Mouse (Mus musculus): Measurements from ENCODE around the gene Zfp385c. TPM values are rescaled to one million over a fixed set of nuclear protein-coding genes. Genes with fewer than 3 reads are reported as not detected.

The Zfp385c gene
- polyA plus RNA-seq, 1 experiment from 2014 or later, result 0.18 TPM

DNA sequence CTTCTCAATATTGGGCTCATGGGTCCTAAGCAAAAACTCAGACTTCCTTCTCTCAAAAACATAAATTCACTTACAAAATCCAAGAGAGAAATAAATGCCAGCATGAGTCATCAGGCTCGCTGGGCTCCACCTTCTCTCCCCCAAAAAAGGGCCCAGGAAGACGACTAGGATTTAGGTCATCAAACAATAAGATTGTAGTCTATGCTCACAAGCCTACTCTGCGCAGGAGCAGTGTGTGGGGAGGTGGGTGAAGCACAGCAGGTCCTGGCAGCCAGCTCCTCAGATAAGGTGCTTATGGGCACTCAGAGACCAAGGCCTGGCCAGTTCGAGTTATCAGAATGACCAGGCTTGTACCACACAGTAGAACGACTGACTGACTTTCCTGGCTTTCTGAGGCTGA, 28.1 kb upstream of the Zfp385c start:
- H3K36me3 ChIP-seq (ENCODE audit: control insufficient read depth, insufficient read depth, low read length), result 0 out of 2 replicates have a peak, but pooled peaks cover 3% of the 10 kb centered on the region
- no peak overlapping the region for H3K4me2 ChIP-seq (replicated peaks; ENCODE audit: low read depth)
- no peak overlapping the region for H3K9ac ChIP-seq (ENCODE audit: low read length)
- peaks cover 18% of the 10 kb centered on the region; the same call in 1 of the 2 replicates for H3K4me1 ChIP-seq (replicated peaks; ENCODE audit: control insufficient read depth, insufficient read depth)
- 47% methylated on average over 5 of the region's 5 CpGs for WGBS
- no peak for DNase-seq (ENCODE audit: low spot score)
- no peaks in the 10 kb centered on the region for H3K9me3 ChIP-seq (ENCODE audit: control insufficient read depth, low read length)
- no peak for ATAC-seq (ENCODE audit: low FRiP score, low TSS enrichment)
- H3K27me3 ChIP-seq (ENCODE audit: control insufficient read depth, insufficient read depth, low read length), result no peaks in the 10 kb centered on the region
- TF ChIP-seq EP300 (optimal IDR thresholded peaks at IDR 0.05) (no peak), CTCF (IDR thresholded peaks at IDR 0.05; ENCODE audit: low read depth) (no peak)
- H3K4me3 ChIP-seq (ENCODE audit: low read depth, low read length), result no peak overlapping the region
- peak overlapping the region; percentile 31; the same call in 1 of the 2 replicates for H3K27ac ChIP-seq (replicated peaks)

GRCm38 (mm10) chr11:100719893-100720292, 27.6 kb upstream of the Zfp385c start:
- TF ChIP-seq EP300 (optimal IDR thresholded peaks at IDR 0.05) (no peak), CTCF (IDR thresholded peaks at IDR 0.05; ENCODE audit: low read depth) (no peak)
- H3K4me2 ChIP-seq (replicated peaks; ENCODE audit: low read depth), result no peak overlapping the region
- WGBS, result 71% methylated on average over 11 of the region's 11 CpGs
- peaks cover 18% of the 10 kb centered on the region; the same call in 1 of the 2 replicates for H3K4me1 ChIP-seq (replicated peaks; ENCODE audit: control insufficient read depth, insufficient read depth)
- H3K36me3 ChIP-seq (ENCODE audit: control insufficient read depth, insufficient read depth, low read length), result 0 out of 2 replicates have a peak, but pooled peaks cover 3% of the 10 kb centered on the region
- ATAC-seq (ENCODE audit: low FRiP score, low TSS enrichment) (no peak), DNase-seq (ENCODE audit: low spot score) (no peak)
- H3K27me3 ChIP-seq (ENCODE audit: control insufficient read depth, insufficient read depth, low read length), result no peaks in the 10 kb centered on the region
- 0 out of 2 replicates have a peak overlapping the region, but pooled peaks have one; percentile 8 for H3K27ac ChIP-seq (replicated peaks)
- no peaks in the 10 kb centered on the region for H3K9me3 ChIP-seq (ENCODE audit: control insufficient read depth, low read length)
- no peak overlapping the region for H3K4me3 ChIP-seq (ENCODE audit: low read depth, low read length)
- no peak overlapping the region for H3K9ac ChIP-seq (ENCODE audit: low read length)

GRCm38 (mm10) chr11:100719312-100719711, 27.1 kb upstream of the Zfp385c start:
- ATAC-seq (ENCODE audit: low FRiP score, low TSS enrichment) (no peak), DNase-seq (ENCODE audit: low spot score) (no peak)
- WGBS, result 65% methylated on average over 3 of the region's 3 CpGs
- Histone ChIP-seq H3K27me3 (ENCODE audit: control insufficient read depth, insufficient read depth, low read length) (no peaks in the 10 kb centered on the region), H3K9ac (ENCODE audit: low read length) (no peak overlapping the region), H3K4me3 (ENCODE audit: low read depth, low read length) (no peak overlapping the region), H3K36me3 (ENCODE audit: control insufficient read depth, insufficient read depth, low read length) (0 out of 2 replicates have a peak, but pooled peaks cover 3% of the 10 kb centered on the region), H3K4me2 (replicated peaks; ENCODE audit: low read depth) (no peak overlapping the region), H3K9me3 (ENCODE audit: control insufficient read depth, low read length) (no peaks in the 10 kb centered on the region), H3K27ac (replicated peaks) (0 out of 2 replicates have a peak overlapping the region, but pooled peaks have one; percentile 24), H3K4me1 (replicated peaks; ENCODE audit: control insufficient read depth, insufficient read depth) (peaks cover 20% of the 10 kb centered on the region)
- TF ChIP-seq CTCF (IDR thresholded peaks at IDR 0.05; ENCODE audit: low read depth), result no peak
- TF ChIP-seq EP300 (optimal IDR thresholded peaks at IDR 0.05), result no peak

GRCm38 (mm10) chr11:100718866-100719265, 26.6 kb upstream of the Zfp385c start:
- H3K9ac ChIP-seq (ENCODE audit: low read length), result no peak overlapping the region
- TF ChIP-seq CTCF (IDR thresholded peaks at IDR 0.05; ENCODE audit: low read depth), result no peak
- H3K4me1 ChIP-seq (replicated peaks; ENCODE audit: control insufficient read depth, insufficient read depth), result peaks cover 20% of the 10 kb centered on the region
- no peaks in the 10 kb centered on the region for H3K27me3 ChIP-seq (ENCODE audit: control insufficient read depth, insufficient read depth, low read length)
- no peak for ATAC-seq (ENCODE audit: low FRiP score, low TSS enrichment)
- H3K9me3 ChIP-seq (ENCODE audit: control insufficient read depth, low read length), result no peaks in the 10 kb centered on the region
- H3K36me3 ChIP-seq (ENCODE audit: control insufficient read depth, insufficient read depth, low read length), result 0 out of 2 replicates have a peak, but pooled peaks cover 3% of the 10 kb centered on the region
- H3K4me3 ChIP-seq (ENCODE audit: low read depth, low read length), result no peak overlapping the region
- no peak for DNase-seq (ENCODE audit: low spot score)
- H3K27ac ChIP-seq (replicated peaks), result 0 out of 2 replicates have a peak overlapping the region, but pooled peaks have one; percentile 24
- no peak overlapping the region for H3K4me2 ChIP-seq (replicated peaks; ENCODE audit: low read depth)
- WGBS, result 73% methylated on average over 4 of the region's 4 CpGs

- peaks cover 23% of the 10 kb centered on the region for H3K4me1 ChIP-seq (replicated peaks; ENCODE audit: control insufficient read depth, insufficient read depth)
- ATAC-seq (ENCODE audit: low FRiP score, low TSS enrichment) (no peak), DNase-seq (ENCODE audit: low spot score) (no peak)
- H3K27ac ChIP-seq (replicated peaks), result no peak overlapping the region
- H3K4me2 ChIP-seq (replicated peaks; ENCODE audit: low read depth), result no peak overlapping the region
- no peaks in the 10 kb centered on the region for H3K9me3 ChIP-seq (ENCODE audit: control insufficient read depth, low read length)
- H3K4me3 ChIP-seq (ENCODE audit: low read depth, low read length), result no peak overlapping the region
- TF ChIP-seq CTCF (IDR thresholded peaks at IDR 0.05; ENCODE audit: low read depth) (no peak), EP300 (optimal IDR thresholded peaks at IDR 0.05) (no peak)
- H3K27me3 ChIP-seq (ENCODE audit: control insufficient read depth, insufficient read depth, low read length), result no peaks in the 10 kb centered on the region
- 0 out of 2 replicates have a peak, but pooled peaks cover 3% of the 10 kb centered on the region for H3K36me3 ChIP-seq (ENCODE audit: control insufficient read depth, insufficient read depth, low read length)
- no peak overlapping the region for H3K9ac ChIP-seq (ENCODE audit: low read length)
- WGBS, result 85% methylated on average over 6 of the region's 7 CpGs
These were observed 26.2 kb upstream of the Zfp385c start for GRCm38 (mm10) chr11:100718462-100718861.

DNA sequence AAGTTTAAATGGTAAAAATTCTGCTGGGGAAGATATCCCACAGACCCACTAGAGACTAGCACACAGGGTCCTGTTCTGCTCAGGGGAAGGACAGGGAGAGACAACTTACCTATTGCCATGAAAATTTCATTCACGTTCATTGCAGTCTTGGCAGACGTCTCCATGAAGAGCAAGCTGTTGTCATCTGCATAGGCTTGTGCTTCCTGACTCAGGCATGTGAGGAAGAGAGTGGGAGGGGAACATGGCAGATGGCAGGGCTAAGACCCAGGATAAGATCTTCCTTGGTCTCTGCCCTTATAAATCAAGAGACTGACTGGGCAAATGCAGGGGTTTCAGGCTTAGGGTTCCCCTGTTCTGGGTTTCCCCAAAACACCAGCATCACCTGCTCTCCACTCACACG, 24.4 kb upstream of the Zfp385c start:
- Histone ChIP-seq H3K4me3 (ENCODE audit: low read depth, low read length) (no peak overlapping the region), H3K27ac (replicated peaks) (no peak overlapping the region), H3K27me3 (ENCODE audit: control insufficient read depth, insufficient read depth, low read length) (no peaks in the 10 kb centered on the region), H3K4me1 (replicated peaks; ENCODE audit: control insufficient read depth, insufficient read depth) (peaks cover 15% of the 10 kb centered on the region), H3K36me3 (ENCODE audit: control insufficient read depth, insufficient read depth, low read length) (0 out of 2 replicates have a peak, but pooled peaks cover 3% of the 10 kb centered on the region), H3K4me2 (replicated peaks; ENCODE audit: low read depth) (no peak overlapping the region), H3K9me3 (ENCODE audit: control insufficient read depth, low read length) (no peaks in the 10 kb centered on the region), H3K9ac (ENCODE audit: low read length) (no peak overlapping the region)
- no peak for DNase-seq (ENCODE audit: low spot score)
- no peak for TF ChIP-seq EP300 (optimal IDR thresholded peaks at IDR 0.05)
- ATAC-seq (ENCODE audit: low FRiP score, low TSS enrichment), result no peak
- WGBS, result 84% methylated on average over 3 of the region's 3 CpGs
